Mouse (Mus musculus) kidney, adult 8-10 months (tissue): ENCODE measurements around the gene Cwc25.
A peak's percentile ranks its signal among the peaks of the same experiment; 100 is the strongest.
"Not testable (repeated sequence)": the region's sequence is repeated elsewhere in the genome, so short reads cannot be mapped to it uniquely, and the experiment has no call there.

Source experiments
- DNase-seq, 2 experiments: peaks; one replicate each; pipeline ENCODE4 v3.0.0; 2022

The Cwc25 gene

GRCm38 (mm10) chr11:97719041-97719440 lies 47.3 kb downstream of the Cwc25 start:
- DNase-seq: no peak

DNA sequence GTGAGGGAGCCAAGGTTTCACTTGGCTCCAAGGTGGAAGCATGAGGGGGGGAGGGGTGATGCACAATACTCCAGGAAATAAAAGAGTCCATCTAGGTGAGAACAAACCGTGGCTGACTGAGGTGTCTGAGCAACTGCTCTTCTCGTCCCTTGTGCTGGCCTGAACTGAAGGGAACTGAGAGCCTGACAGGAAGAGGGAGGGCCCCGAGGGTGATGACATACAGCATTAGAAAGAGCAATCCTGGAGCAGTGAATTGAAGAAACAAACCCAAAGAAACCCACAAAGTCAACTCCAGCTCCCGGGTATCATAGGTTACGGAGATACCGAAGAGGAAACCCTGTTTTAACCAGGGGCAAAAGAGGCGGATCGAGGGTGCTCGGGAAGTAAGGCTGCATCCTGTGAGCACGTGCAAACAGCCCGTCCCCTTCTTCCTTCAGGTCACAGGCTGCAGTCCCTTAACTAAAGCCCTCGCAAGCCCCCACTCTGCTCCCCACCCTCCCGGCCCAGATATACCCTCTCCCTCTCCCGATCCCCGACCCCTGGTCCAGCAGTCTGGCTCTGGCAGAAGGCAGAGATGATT lies 48.0 kb downstream of the Cwc25 start:
- no peak for DNase-seq

DNA sequence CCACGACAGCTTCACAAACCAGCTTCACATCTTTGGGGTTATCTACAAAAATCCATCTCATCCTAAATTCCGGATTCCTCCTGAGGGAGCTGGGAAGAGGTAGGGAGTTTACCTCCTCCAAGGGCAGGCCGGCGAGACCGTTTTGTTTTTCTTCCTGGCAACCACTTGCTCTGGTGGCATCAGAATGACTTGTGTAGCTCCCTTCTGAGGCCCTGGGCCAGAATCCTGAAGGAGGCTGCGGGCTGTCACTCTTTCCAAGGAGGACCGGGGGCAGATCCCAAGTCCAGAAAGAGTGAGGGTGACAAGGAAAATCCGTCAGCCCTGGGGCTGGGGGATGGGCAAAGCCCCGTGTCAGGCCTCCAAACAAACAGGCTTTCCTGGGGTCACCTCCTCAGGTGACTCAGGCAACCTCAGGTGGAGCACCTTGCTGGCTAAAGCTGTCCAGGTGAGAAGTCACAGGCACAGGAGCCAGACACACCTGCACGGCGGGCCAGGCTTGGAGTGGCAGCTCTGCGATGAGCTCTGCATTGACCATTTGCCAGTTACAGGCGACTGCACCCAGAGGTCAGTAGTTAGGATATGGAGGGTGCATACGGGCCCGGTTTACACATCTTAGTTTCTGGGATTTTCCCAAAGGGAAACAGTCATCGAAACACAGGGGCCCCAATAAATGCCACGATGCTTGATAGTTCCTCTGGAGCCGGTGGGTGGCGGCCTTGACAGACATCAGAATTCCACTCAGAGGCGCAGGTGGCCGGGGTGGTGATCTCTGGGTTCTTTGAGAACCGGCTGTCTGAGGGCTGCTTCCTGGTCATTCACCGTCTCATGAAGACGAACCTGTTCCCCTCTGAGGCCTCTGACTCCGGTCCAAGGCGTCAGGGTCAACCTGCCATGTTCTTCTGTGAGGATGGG lies 48.7 kb downstream of the Cwc25 start:
- no peak for DNase-seq

DNA sequence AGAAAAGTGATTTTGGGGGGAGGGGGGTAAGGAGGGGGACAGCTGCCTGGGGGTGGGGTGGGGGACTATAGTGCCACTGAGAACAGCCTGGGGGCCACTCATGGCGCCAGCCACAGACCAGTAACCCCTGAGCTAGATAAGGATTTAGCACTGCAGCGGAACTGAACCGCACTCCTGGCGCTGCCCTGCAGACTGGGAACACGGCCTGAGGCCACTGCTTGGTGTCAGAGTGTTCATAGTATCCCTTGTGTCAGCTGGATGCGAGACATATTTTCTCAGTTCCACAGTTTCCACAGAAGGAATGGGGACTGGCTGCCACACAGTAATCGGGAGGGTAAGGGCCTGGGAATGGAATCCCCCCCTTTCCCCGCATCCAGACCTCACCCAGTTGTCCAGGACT lies 50.3 kb downstream of the Cwc25 start:
- DNase-seq: no peak

- no peak for DNase-seq
Measured at GRCm38 (mm10) chr11:97714784-97715760, 51.3 kb downstream of the Cwc25 start.

DNA sequence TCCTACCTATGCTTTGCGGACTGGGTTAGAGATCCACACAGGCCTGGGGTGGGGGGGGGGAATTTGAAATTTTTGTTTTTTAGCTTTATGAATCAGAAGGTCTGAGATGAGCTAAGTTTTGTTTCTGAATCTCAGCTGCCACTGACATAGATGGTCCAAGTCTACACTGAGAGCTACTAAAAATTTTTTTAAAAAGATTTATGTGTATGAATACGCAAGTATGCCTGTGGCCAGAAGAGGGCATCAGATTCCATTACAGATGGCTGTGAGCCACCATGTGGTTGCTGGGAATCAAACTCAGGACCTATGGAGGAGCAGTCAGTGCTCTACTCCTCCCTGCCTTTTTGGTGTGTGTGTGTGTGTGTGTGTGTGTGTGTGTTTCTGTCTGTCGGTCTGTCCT lies 52.0 kb downstream of the Cwc25 start:
- no peak for DNase-seq

DNA sequence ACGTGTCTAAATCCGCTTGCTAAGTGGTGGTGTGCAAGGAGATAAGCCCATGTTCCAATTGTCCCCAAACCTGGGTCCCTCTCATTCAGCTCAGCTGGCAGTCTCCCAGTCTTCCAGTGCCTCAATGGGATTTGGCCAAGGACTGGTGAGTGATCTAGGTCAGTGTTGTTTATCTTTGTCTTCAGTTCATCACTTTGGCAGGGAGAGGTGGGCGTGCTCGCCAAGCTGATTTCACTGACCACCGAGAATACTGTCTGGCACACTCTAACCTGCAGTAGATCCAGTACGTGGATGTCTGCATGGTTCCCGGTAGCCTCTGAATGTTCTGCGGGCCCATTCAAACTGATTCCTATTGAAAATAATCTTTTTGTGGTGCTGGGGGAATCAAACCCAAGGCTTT lies 52.5 kb downstream of the Cwc25 start:
- DNase-seq: no peak

DNA sequence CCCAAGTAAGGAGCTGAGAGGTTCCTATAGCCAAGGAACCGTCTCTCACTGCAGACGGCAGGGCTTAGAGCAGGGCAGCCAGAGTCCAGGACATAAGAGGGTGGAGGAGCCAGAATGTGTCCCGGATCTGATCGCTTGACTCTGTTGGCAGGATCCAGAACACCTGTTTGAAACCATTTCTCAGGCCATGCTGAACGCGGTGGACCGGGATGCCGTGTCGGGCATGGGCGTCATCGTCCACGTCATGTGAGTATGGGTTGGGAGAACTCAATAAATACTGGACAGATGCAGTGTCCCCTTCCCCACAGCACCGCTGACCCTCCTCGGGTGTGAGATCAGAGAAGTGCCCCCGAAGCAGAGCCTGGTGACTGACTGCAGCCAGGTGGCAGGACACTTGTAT lies 54.1 kb downstream of the Cwc25 start:
- no peak for DNase-seq

- no peak for DNase-seq
Measured at GRCm38 (mm10) chr11:97711200-97711900, 55.0 kb downstream of the Cwc25 start.

GRCm38 (mm10) chr11:97710067-97710466 lies 56.3 kb downstream of the Cwc25 start:
- DNase-seq: not testable (repeated sequence)

DNA sequence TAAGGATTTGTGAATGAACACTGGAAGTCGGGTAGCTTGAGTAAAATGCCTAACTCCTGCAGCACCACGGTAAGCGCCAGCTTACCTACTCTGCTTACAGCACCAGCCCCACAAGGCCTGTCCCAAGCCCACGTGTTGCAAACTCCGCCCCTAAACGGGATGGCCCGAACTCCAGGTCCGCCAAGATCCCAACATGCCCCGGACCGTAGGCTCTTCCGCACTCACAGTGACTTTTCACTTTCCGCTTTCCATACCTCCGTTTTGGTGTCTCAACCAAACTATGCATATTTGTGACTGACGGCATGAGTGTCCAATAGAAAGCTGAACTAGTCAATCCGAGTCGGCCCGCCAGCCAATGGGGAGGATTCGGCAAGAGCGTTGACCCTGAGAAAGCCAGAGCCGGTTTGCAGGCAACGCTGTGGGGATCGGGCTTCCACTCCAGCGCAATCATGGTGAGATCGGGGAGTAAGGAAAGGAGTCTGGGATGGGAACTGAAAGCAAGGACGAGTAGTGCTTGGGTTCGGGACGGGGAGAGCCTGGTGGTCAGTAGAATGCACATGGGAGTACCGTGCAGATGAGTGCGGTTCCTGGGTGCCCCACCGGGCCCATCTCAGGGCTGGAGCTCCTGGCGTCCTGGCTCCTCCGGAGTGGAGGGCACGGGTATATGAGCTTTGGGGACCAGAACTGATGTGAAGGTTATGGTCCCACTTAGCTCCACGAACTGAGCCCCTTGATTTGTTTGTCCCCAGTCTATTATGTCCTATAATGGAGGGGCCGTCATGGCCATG lies 63.1 kb downstream of the Cwc25 start, which contains the start of gene Psmb3:
TSS of gene Psmb3 (plus strand) at position 361 of the 788 bp plus-strand sequence.
- peak; percentile 100 for DNase-seq

DNA sequence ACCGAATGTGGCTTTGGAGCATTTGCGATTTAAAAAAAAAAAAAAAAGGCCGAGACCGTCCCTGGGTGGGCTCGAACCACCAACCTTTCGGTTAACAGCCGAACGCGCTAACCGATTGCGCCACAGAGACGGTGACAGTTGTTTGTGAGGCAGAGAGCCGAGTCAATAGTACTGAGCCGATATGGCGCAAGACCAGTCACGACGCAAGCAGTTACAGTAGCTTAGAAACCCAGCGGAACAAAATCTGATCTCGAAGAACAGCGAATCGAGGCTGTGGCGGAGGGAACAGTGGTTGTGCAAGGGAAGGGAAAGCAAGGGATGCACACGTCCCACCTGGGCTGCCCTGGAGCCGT lies 64.0 kb downstream of the Cwc25 start:
- DNase-seq: peak; percentile 84 to 89

- no peak for DNase-seq
Measured at GRCm38 (mm10) chr11:97701581-97702392, 64.6 kb downstream of the Cwc25 start.

- DNase-seq: peak; percentile 33 to 40
Measured at GRCm38 (mm10) chr11:97700746-97701580, 65.4 kb downstream of the Cwc25 start.

DNA sequence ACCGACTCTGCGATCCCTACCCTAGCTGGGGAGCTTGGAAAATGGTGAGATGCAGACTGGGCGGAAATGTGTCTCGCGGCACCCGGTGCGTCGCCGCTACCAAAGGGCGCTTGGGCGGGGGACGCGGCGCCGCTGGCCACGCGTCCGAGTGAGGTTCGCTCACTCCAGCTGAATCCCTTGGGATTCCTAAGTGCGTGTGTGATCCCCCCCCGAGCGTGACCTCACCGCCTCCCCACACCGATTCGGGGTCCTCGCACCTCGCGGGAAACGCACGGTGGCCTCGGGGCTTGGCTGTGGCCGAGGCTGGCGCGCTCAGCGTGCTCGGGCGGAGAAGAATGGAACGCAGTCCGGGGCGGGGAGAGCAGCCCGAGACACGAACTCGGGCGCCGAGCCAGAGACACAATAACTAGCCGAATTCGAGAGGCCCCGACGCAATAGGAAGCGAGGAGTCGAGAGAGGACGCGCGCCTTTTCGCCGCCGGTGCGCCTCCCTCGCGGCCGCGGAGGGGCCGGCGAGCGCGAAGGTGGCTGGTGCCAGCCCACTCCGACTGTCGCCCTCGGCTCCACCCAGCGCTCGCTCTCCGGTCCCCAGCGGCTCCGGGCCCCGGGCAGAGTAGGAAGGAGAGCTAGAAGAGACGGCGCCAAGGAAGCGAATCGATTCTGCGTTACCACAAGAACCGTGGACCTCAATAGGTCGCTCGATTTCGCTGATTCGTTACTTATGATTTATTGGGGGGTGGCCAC lies 66.2 kb downstream of the Cwc25 start, which contains the start of gene Pcgf2:
TSS of gene Pcgf2 (minus strand) at position 495 of the 743 bp plus-strand sequence.
- peak; percentile 68 to 77 for DNase-seq

DNA sequence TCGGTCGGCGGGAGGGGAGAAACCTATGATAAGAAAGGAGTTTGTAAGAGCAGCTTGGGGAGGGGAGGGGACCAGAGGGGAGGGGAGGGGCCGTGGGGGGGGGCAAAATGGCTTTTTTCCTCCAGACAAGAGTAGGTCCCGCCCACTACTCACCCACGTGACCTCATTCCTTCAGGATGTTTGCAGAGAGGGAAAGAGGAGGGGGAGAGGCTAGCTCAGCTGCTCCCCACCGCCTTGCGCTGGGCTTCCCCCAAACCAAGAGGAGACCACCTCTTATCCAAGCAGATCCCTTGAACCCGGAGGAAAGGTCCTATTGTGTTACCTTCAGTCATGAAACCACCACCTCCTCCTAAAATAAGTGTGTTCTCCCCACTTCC lies 66.7 kb downstream of the Cwc25 start:
- peak; percentile 90 to 93 for DNase-seq

GRCm38 (mm10) chr11:97698741-97699611 lies 67.4 kb downstream of the Cwc25 start:
- peak; percentile 72 to 75 for DNase-seq
